Mouse (Mus musculus): ENCODE measurements around the gene Klra1. TPM values are rescaled to one million over a fixed set of nuclear protein-coding genes. Genes with fewer than 3 reads are reported as not detected.
"Not testable (repeated sequence)": the region's sequence is repeated elsewhere in the genome, so short reads cannot be mapped to it uniquely, and the experiment has no call there.

Klra1 gene
- total RNA-seq (2015) (1.4 and 2.7 TPM in 2 replicates), total RNA-seq (2017) (1.8 and 2.3 TPM in 2 replicates)

DNA sequence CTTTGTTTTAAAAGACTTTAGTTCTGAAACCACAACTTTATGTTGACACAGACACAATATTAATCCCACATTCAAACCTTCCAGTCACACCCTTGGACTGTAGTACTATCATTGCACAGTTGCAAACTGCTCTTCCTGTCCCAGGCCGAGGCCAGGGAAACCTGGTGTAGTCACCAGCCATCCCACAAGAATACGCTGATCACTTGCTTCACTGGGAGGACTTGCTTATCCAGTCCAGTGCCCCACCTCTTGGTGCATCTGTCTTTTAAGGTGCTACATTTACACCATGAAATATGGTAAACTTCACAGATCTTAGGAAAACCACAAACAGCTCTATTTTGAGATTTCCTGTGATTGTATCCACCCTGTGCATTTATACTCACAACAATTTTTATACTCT lies at the start of gene Klra1:
Klra1 (minus strand) TSS at position 125 of the 400 bp plus-strand sequence.
- ATAC-seq (ENCODE audit: poor library complexity, severe bottlenecking): peak; percentile 18; the same call in 1 of the 2 replicates

DNA sequence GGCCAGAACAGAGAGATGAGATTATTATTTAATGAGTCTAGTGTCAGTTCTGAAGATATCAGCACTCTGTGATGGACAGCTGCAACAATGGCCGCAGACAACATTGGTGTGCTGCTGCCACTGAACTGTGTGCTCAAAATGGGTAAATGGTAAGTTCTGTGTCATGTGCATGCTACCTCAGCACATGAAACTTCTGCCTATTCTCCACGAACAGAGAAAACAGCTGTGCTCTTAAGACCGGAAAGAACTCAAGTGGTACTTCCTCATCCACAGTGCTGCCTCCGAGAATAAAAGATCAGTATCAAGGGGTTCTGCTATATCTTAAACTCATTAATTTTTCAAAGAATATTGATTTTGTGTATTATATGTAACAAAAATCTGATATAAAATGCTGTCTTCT lies 42.8 kb upstream of the Klra1 start:
- peak; percentile 67 for ATAC-seq (ENCODE audit: poor library complexity, severe bottlenecking)

- ATAC-seq (ENCODE audit: poor library complexity, severe bottlenecking): peak; percentile 49
Observed at GRCm38 (mm10) chr6:130419158-130419557, 32.5 kb upstream of the Klra1 start.

DNA sequence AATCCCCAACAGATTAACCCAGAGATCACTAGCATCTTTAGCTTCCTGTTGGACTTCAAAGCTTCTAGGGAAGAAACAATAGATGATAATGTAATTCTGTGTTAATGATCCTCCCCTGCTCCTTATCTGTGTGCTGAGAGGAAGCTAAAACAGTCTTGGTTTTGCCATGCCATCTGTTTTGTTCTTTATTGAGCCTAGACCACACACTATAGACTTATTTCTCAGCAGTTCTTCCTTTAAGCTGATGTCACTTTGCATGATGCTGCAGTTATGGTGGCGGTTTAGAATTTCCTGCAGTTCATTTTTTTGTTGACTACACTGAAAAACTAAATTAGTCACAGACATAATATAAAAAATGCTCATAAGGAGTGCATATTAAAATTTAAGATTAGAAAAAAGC lies 18.2 kb upstream of the Klra1 start:
- no peak for ATAC-seq (ENCODE audit: poor library complexity, severe bottlenecking)

GRCm38 (mm10) chr6:130385803-130386202 lies 871 bp downstream of the Klra1 start:
- ATAC-seq (ENCODE audit: poor library complexity, severe bottlenecking): no peak

- ATAC-seq (ENCODE audit: poor library complexity, severe bottlenecking): peak; percentile 50
Observed at GRCm38 (mm10) chr6:130382375-130382774, 4.3 kb downstream of the Klra1 start.

- not testable (repeated sequence) for ATAC-seq (ENCODE audit: poor library complexity, severe bottlenecking)
Observed at GRCm38 (mm10) chr6:130345381-130345780, 41.3 kb downstream of the Klra1 start.

DNA sequence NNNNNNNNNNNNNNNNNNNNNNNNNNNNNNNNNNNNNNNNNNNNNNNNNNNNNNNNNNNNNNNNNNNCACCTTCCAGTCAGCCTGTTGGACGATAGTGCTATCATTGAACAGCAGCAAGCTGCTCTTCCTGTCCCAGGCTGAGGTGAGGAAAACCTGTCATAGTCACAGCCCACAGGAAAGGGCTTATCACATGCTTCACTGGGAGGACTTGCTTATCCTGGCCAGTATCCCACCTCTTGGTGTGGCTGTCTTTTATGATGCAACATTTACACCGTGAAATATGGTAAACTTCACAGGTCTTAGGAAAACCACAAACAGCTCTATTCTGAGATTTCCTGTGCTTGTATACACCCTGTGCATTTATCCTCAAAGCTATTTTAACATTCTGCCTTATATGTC lies 44.7 kb downstream of the Klra1 start:
- ATAC-seq (ENCODE audit: poor library complexity, severe bottlenecking): peak; percentile 26

DNA sequence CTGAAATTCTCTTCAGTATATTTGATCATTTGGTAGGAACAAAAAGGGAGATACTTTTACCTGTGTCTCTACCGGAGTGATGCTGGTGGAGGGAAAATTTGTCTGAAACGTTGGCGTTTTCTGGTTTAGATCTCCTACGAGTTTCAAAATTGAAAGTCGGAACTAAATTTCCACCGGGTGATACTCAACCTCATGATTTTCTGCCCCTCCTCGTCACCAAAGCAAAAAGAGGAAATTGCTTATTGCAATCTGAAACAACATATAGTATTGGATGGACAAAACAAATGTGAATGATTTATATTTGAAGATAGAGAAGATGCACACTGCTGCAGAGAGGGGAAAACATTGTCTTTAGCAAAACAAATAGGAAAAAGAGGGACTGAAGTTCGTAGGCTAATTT lies 49.3 kb downstream of the Klra1 start, which contains the start of gene Klra3:
Klra3 (minus strand) TSS at position 164 of the 400 bp plus-strand sequence.
- ATAC-seq (ENCODE audit: poor library complexity, severe bottlenecking): peak; percentile 63

Other genes starting within 250 kb of the Klra1 start
- 2.2 and 6.7 TPM in 2 replicates for gene Klra9, start 193.8 kb downstream of the Klra1 start, total RNA-seq (2015)
- gene Klra9, start 193.8 kb downstream of the Klra1 start, total RNA-seq (2017): 0.84 and 2.9 TPM in 2 replicates
- gene Klra7, start 153.6 kb downstream of the Klra1 start, total RNA-seq (2015): 1.6 and 9.0 TPM in 2 replicates
- gene Klra7, start 153.6 kb downstream of the Klra1 start, total RNA-seq (2017): 2.4 and 4.8 TPM in 2 replicates
- gene Klra10, start 104.9 kb downstream of the Klra1 start, total RNA-seq (2015): 2.5 TPM in 1 of 2 replicates, not detected in the other
- 3.8 TPM in 1 of 2 replicates, not detected in the other for gene Klra10, start 104.9 kb downstream of the Klra1 start, total RNA-seq (2017)
- gene Klra3, start 49.3 kb downstream of the Klra1 start, total RNA-seq (2015): 1.3 and 2.4 TPM in 2 replicates
- 0.37 and 0.51 TPM in 2 replicates for gene Klra3, start 49.3 kb downstream of the Klra1 start, total RNA-seq (2017)

Data from megakaryocyte, adult 5-6 weeks (primary cell).